25 mouse cellular contexts compared by ENCODE assay signal in genomic region chr4:141106526-141107183, GRCm38 (mm10). TPM values are rescaled to one million over a fixed set of nuclear protein-coding genes. Genes with fewer than 3 reads are reported as not detected.
DNase-seq lines count a peak whose midpoint lies in the region; ATAC-seq and TF ChIP-seq lines count a peak whose summit lies in the region.
"Had no signal": no experiment of that assay in that cellular context is flagged by ENCODE, and none has a peak within 500 bp of the region (broad histone marks: within the 10 kb centered on the region; RNA-seq: fewer than 3 reads in every experiment).

No protein-coding gene starts in this region.

- H3K4me2 ChIP-seq in embryonic facial prominence, embryonic 14.5 days (ENCODE audit: low read depth, low read length) = no peak overlapping the region
- no peak overlapping the region for H3K4me2 ChIP-seq in limb, embryonic 12.5 days
- H3K4me2 ChIP-seq in liver, postnatal 0 days (ENCODE audit: low read depth, low read length) = no peak overlapping the region
- H3K4me2 ChIP-seq: embryonic facial prominence, embryonic 12.5 days; forebrain, embryonic 12.5 days; heart, embryonic 13.5 days had no signal

- no peak for TF ChIP-seq CTCF in liver, postnatal 0 days (IDR thresholded peaks at IDR 0.05; ENCODE audit: low read depth)

- DNase-seq in embryonic facial prominence, embryonic 14.5 days (ENCODE audit: low spot score) = peak; percentile 73
- DNase-seq in embryonic facial prominence, embryonic 10.5 days (ENCODE audit: low spot score) = no peak
- no peak for DNase-seq in limb, embryonic 10.5 days (ENCODE audit: low spot score)
- no peak for DNase-seq in ES-E14 (ENCODE audit: low read depth, low spot score)
- DNase-seq in mesoderm, embryonic 11.5 days (ENCODE audit: low read depth, low spot score) = peak; percentile 34
- DNase-seq in spleen, postnatal 10 days (ENCODE audit: low spot score in 2 of 2) = no peak
- DNase-seq in liver, postnatal 0 days = no peak
- DNase-seq: adrenal gland, adult 8-10 months; adrenal gland, postnatal 36 days; cerebellum, adult 2 months; cerebellum, postnatal 14 days; embryo, embryonic 11 days; gastrocnemius, postnatal 25 days; heart, postnatal 36 days had no signal

- no peak for TF ChIP-seq EP300 in liver, postnatal 0 days (IDR thresholded peaks at IDR 0.05; ENCODE audit: low read depth)

- H3K36me3 ChIP-seq in embryonic facial prominence, embryonic 14.5 days (ENCODE audit: control insufficient read depth, insufficient read depth, low read length) = peaks cover 18% of the 10 kb centered on the region
- peaks cover 23% of the 10 kb centered on the region for H3K36me3 ChIP-seq in embryonic facial prominence, embryonic 10.5 days (replicated peaks)
- H3K36me3 ChIP-seq in limb, embryonic 12.5 days = peaks cover 16% of the 10 kb centered on the region
- H3K36me3 ChIP-seq in limb, embryonic 10.5 days = peaks cover 20% of the 10 kb centered on the region
- H3K36me3 ChIP-seq in ES-E14 (ENCODE audit: control insufficient read depth, insufficient read depth, low read length, poor library complexity, severe bottlenecking) = no peaks in the 10 kb centered on the region
- peaks cover 8% of the 10 kb centered on the region; the same call in 1 of the 2 replicates for H3K36me3 ChIP-seq in liver, postnatal 0 days (replicated peaks; ENCODE audit: insufficient read depth, low read length)

- in situ Hi-C loops in ES-E14 (cut with MboI; ENCODE audit: low sequenced_read_pairs in 2 of 2, unreplicated experiment in 2 of 2) = no loop called here

- 74% methylated on average over 16 of the region's 16 CpGs for WGBS in embryonic facial prominence, embryonic 14.5 days
- WGBS in embryonic facial prominence, embryonic 10.5 days = 83% methylated on average over 16 of the region's 16 CpGs
- 76% methylated on average over 16 of the region's 16 CpGs for WGBS in limb, embryonic 12.5 days
- 86% methylated on average over 16 of the region's 16 CpGs for WGBS in limb, embryonic 10.5 days
- 78% methylated on average over 16 of the region's 16 CpGs for WGBS in liver, postnatal 0 days (ENCODE audit: insufficient replicate concordance)

- no peaks in the 10 kb centered on the region for H3K27me3 ChIP-seq in embryonic facial prominence, embryonic 14.5 days (replicated peaks; ENCODE audit: control insufficient read depth, insufficient read depth, low read length)
- H3K27me3 ChIP-seq in embryonic facial prominence, embryonic 10.5 days (replicated peaks; ENCODE audit: low read depth, poor library complexity, severe bottlenecking) = no peaks in the 10 kb centered on the region
- no peaks in the 10 kb centered on the region; the same call in 1 of the 2 replicates for H3K27me3 ChIP-seq in limb, embryonic 12.5 days
- no peaks in the 10 kb centered on the region for H3K27me3 ChIP-seq in limb, embryonic 10.5 days (ENCODE audit: low read depth, poor library complexity, severe bottlenecking)
- no peaks in the 10 kb centered on the region for H3K27me3 ChIP-seq in liver, postnatal 0 days (ENCODE audit: insufficient read depth, low read length)
- H3K27me3 ChIP-seq: embryonic facial prominence, embryonic 12.5 days; forebrain, embryonic 12.5 days had no signal

- no peak overlapping the region for H3K4me3 ChIP-seq in embryonic facial prominence, embryonic 14.5 days (ENCODE audit: low read depth, low read length)
- H3K4me3 ChIP-seq in embryonic facial prominence, embryonic 10.5 days = no peak overlapping the region
- H3K4me3 ChIP-seq in limb, embryonic 12.5 days (replicated peaks) = no peak overlapping the region
- no peak overlapping the region for H3K4me3 ChIP-seq in limb, embryonic 10.5 days
- no peak overlapping the region for H3K4me3 ChIP-seq in ES-E14 (ENCODE audit: insufficient read depth in 1 of 2, low read depth in 1 of 2, low read length in 2 of 2, poor library complexity in 1 of 2, severe bottlenecking in 1 of 2)
- no peak overlapping the region for H3K4me3 ChIP-seq in liver, postnatal 0 days (ENCODE audit: low read depth, low read length)
- H3K4me3 ChIP-seq: embryonic facial prominence, embryonic 12.5 days; forebrain, embryonic 12.5 days; heart, embryonic 13.5 days had no signal

- no peak overlapping the region for H3K27ac ChIP-seq in embryonic facial prominence, embryonic 14.5 days (replicated peaks; ENCODE audit: low read depth, low read length)
- H3K27ac ChIP-seq in embryonic facial prominence, embryonic 10.5 days (replicated peaks) = no peak overlapping the region
- 0 out of 2 replicates have a peak overlapping the region, but pooled peaks have one; percentile 20 for H3K27ac ChIP-seq in limb, embryonic 12.5 days
- H3K27ac ChIP-seq in limb, embryonic 10.5 days = no peak overlapping the region
- no peak overlapping the region for H3K27ac ChIP-seq in ES-E14 (ENCODE audit: insufficient read depth, low read depth, low read length, poor library complexity, severe bottlenecking)
- H3K27ac ChIP-seq in liver, postnatal 0 days (ENCODE audit: low read depth) = no peak overlapping the region
- H3K27ac ChIP-seq: forebrain, embryonic 12.5 days had no signal

- no peak overlapping the region for H3K9ac ChIP-seq in embryonic facial prominence, embryonic 14.5 days (ENCODE audit: low read depth, low read length)
- H3K9ac ChIP-seq in limb, embryonic 12.5 days (replicated peaks) = no peak overlapping the region
- H3K9ac ChIP-seq in ES-E14 (ENCODE audit: insufficient read depth, low read depth, low read length, poor library complexity, severe bottlenecking) = no peak overlapping the region
- no peak overlapping the region for H3K9ac ChIP-seq in liver, postnatal 0 days (replicated peaks)
- H3K9ac ChIP-seq: embryonic facial prominence, embryonic 12.5 days; forebrain, embryonic 12.5 days; heart, embryonic 13.5 days had no signal

- H3K9me3 ChIP-seq in embryonic facial prominence, embryonic 14.5 days (ENCODE audit: control insufficient read depth, low read length) = peaks cover 8% of the 10 kb centered on the region
- peaks cover 6% of the 10 kb centered on the region; the same call in 1 of the 2 replicates for H3K9me3 ChIP-seq in embryonic facial prominence, embryonic 10.5 days
- peaks cover 10% of the 10 kb centered on the region; the same call in 1 of the 2 replicates for H3K9me3 ChIP-seq in limb, embryonic 12.5 days
- H3K9me3 ChIP-seq in limb, embryonic 10.5 days (replicated peaks) = peaks cover 2% of the 10 kb centered on the region; the same call in 1 of the 2 replicates
- no peaks in the 10 kb centered on the region for H3K9me3 ChIP-seq in ES-E14 (ENCODE audit: control insufficient read depth, insufficient read depth, low read depth, low read length)
- H3K9me3 ChIP-seq in liver, postnatal 0 days (ENCODE audit: low read length) = no peaks in the 10 kb centered on the region
- H3K9me3 ChIP-seq: embryonic facial prominence, embryonic 12.5 days; forebrain, embryonic 12.5 days; heart, embryonic 13.5 days had no signal

- H3K4me1 ChIP-seq in embryonic facial prominence, embryonic 14.5 days (ENCODE audit: control insufficient read depth, insufficient read depth, low read length) = no peaks in the 10 kb centered on the region
- H3K4me1 ChIP-seq in embryonic facial prominence, embryonic 10.5 days = peaks cover 14% of the 10 kb centered on the region
- 0 out of 2 replicates have a peak, but pooled peaks cover 3% of the 10 kb centered on the region for H3K4me1 ChIP-seq in limb, embryonic 12.5 days (replicated peaks)
- no peaks in the 10 kb centered on the region for H3K4me1 ChIP-seq in limb, embryonic 10.5 days
- H3K4me1 ChIP-seq in ES-E14 (ENCODE audit: control insufficient read depth in 2 of 2, insufficient read depth in 2 of 2, low read length in 2 of 2, poor library complexity in 1 of 2) = peaks cover 0 to under 1% of the 10 kb centered on the region in 2 experiments; a peak in 1 of 4 replicates
- no peaks in the 10 kb centered on the region for H3K4me1 ChIP-seq in liver, postnatal 0 days (ENCODE audit: insufficient read depth)
- H3K4me1 ChIP-seq: embryonic facial prominence, embryonic 12.5 days; forebrain, embryonic 12.5 days had no signal

- peak; percentile 42; the same call in 1 of the 2 replicates for ATAC-seq in embryonic facial prominence, embryonic 14.5 days (ENCODE audit: low read depth)
- no peak; the same call in 1 of the 2 replicates for ATAC-seq in limb, embryonic 12.5 days (ENCODE audit: insufficient number of reproducible peaks, insufficient read depth, low FRiP score, low TSS enrichment, low read depth)
- no peak for ATAC-seq in liver, postnatal 0 days
- ATAC-seq: forebrain, embryonic 16.5 days; hindbrain, embryonic 16.5 days had no signal

RNA-seq across cellular contexts. Expression of gene Spata21, which starts 18.5 kb away (rescaled TPM):
- 0.33 TPM in 1 of 2 replicates, not detected in the other for polyA plus RNA-seq in embryonic facial prominence, embryonic 14.5 days (2014; fragmentation: Nextera tagmentation; extraction: Ambion mirVana)
- polyA plus RNA-seq in embryonic facial prominence, embryonic 10.5 days (2016; fragmentation: Nextera tagmentation; extraction: Ambion mirVana) = 0.05 and 0.11 TPM in 2 replicates
- polyA plus RNA-seq in limb, embryonic 12.5 days (2016; fragmentation: Nextera tagmentation; extraction: Ambion mirVana) = 0.28 TPM in 1 of 2 replicates, not detected in the other
- polyA plus RNA-seq in limb, embryonic 10.5 days (2016; fragmentation: Nextera tagmentation; extraction: Ambion mirVana) = 0.18 TPM in 1 of 2 replicates, not detected in the other
- 0.21 and 0.27 TPM in 2 replicates for total RNA-seq in ES-E14 (2012; rRNA removed)
- polyA plus RNA-seq in liver, postnatal 0 days (2015; fragmentation: Nextera tagmentation; extraction: Ambion mirVana) = not detected in 2 replicates
- total RNA-seq: adrenal gland, adult 8-10 months; adrenal gland, postnatal 36 days; common myeloid progenitor, adult 5-6 weeks; gastrocnemius, postnatal 25 days; granulocyte monocyte progenitor cell, adult 5-6 weeks; heart, adult 8-10 months; heart, postnatal 36 days had no signal
- polyA plus RNA-seq: C2C12; heart, embryonic 13.5 days; heart, postnatal 0 days had no signal

RNA-seq across cellular contexts. Expression of gene Necap2, which starts 28.5 kb away (rescaled TPM):
- 66.5 and 78.8 TPM in 2 replicates for polyA plus RNA-seq in embryonic facial prominence, embryonic 14.5 days (2014; fragmentation: Nextera tagmentation; extraction: Ambion mirVana)
- 65.6 and 69.4 TPM in 2 replicates for polyA plus RNA-seq in embryonic facial prominence, embryonic 10.5 days (2016; fragmentation: Nextera tagmentation; extraction: Ambion mirVana)
- polyA plus RNA-seq in limb, embryonic 12.5 days (2016; fragmentation: Nextera tagmentation; extraction: Ambion mirVana) = 87.1 and 87.7 TPM in 2 replicates
- 67.9 and 82.8 TPM in 2 replicates for polyA plus RNA-seq in limb, embryonic 10.5 days (2016; fragmentation: Nextera tagmentation; extraction: Ambion mirVana)
- 28.3 and 36.3 TPM in 2 replicates for total RNA-seq in ES-E14 (2012; rRNA removed)
- polyA plus RNA-seq in liver, postnatal 0 days (2015; fragmentation: Nextera tagmentation; extraction: Ambion mirVana) = 47.1 and 53.0 TPM in 2 replicates

RNA-seq across cellular contexts. Expression of gene Szrd1, which starts 32.9 kb away (rescaled TPM):
- polyA plus RNA-seq in embryonic facial prominence, embryonic 14.5 days (2014; fragmentation: Nextera tagmentation; extraction: Ambion mirVana) = 38.7 and 40.2 TPM in 2 replicates
- polyA plus RNA-seq in embryonic facial prominence, embryonic 10.5 days (2016; fragmentation: Nextera tagmentation; extraction: Ambion mirVana) = 37.4 and 39.0 TPM in 2 replicates
- polyA plus RNA-seq in limb, embryonic 12.5 days (2016; fragmentation: Nextera tagmentation; extraction: Ambion mirVana) = 34.2 and 34.5 TPM in 2 replicates
- 39.0 and 40.2 TPM in 2 replicates for polyA plus RNA-seq in limb, embryonic 10.5 days (2016; fragmentation: Nextera tagmentation; extraction: Ambion mirVana)
- 46.2 and 64.6 TPM in 2 replicates for total RNA-seq in ES-E14 (2012; rRNA removed)
- polyA plus RNA-seq in liver, postnatal 0 days (2015; fragmentation: Nextera tagmentation; extraction: Ambion mirVana) = 16.8 and 17.7 TPM in 2 replicates

RNA-seq across cellular contexts. Expression of gene Fbxo42, which starts 41.1 kb away (rescaled TPM):
- polyA plus RNA-seq in embryonic facial prominence, embryonic 14.5 days (2014; fragmentation: Nextera tagmentation; extraction: Ambion mirVana) = 22.7 and 24.9 TPM in 2 replicates
- polyA plus RNA-seq in embryonic facial prominence, embryonic 10.5 days (2016; fragmentation: Nextera tagmentation; extraction: Ambion mirVana) = 29.3 and 30.6 TPM in 2 replicates
- polyA plus RNA-seq in limb, embryonic 12.5 days (2016; fragmentation: Nextera tagmentation; extraction: Ambion mirVana) = 31.2 and 32.0 TPM in 2 replicates
- polyA plus RNA-seq in limb, embryonic 10.5 days (2016; fragmentation: Nextera tagmentation; extraction: Ambion mirVana) = 27.1 and 32.2 TPM in 2 replicates
- 14.0 and 14.5 TPM in 2 replicates for total RNA-seq in ES-E14 (2012; rRNA removed)
- 11.2 and 11.7 TPM in 2 replicates for polyA plus RNA-seq in liver, postnatal 0 days (2015; fragmentation: Nextera tagmentation; extraction: Ambion mirVana)

RNA-seq across cellular contexts. Expression of gene Crocc, which starts 46.3 kb away (rescaled TPM):
- polyA plus RNA-seq in embryonic facial prominence, embryonic 14.5 days (2014; fragmentation: Nextera tagmentation; extraction: Ambion mirVana) = 5.1 and 6.2 TPM in 2 replicates
- 11.0 and 11.3 TPM in 2 replicates for polyA plus RNA-seq in embryonic facial prominence, embryonic 10.5 days (2016; fragmentation: Nextera tagmentation; extraction: Ambion mirVana)
- polyA plus RNA-seq in limb, embryonic 12.5 days (2016; fragmentation: Nextera tagmentation; extraction: Ambion mirVana) = 11.1 and 13.2 TPM in 2 replicates
- polyA plus RNA-seq in limb, embryonic 10.5 days (2016; fragmentation: Nextera tagmentation; extraction: Ambion mirVana) = 10.6 and 11.4 TPM in 2 replicates
- total RNA-seq in ES-E14 (2012; rRNA removed) = 15.2 and 33.2 TPM in 2 replicates
- 0.32 and 0.47 TPM in 2 replicates for polyA plus RNA-seq in liver, postnatal 0 days (2015; fragmentation: Nextera tagmentation; extraction: Ambion mirVana)

Comparison
In these comparisons a context has a peak if more than half of its experiments do, and no peak if none do; other contexts are left out.
1. DNase-seq: peak in embryonic facial prominence, embryonic 14.5 days (single experiment) and mesoderm, embryonic 11.5 days (single experiment); none in embryonic facial prominence, embryonic 10.5 days (single experiment), limb, embryonic 10.5 days (single experiment), ES-E14 (single experiment), spleen, postnatal 10 days (0 of 2) and liver, postnatal 0 days (single experiment).